Mouse (Mus musculus) CD4-positive, CD25-positive, alpha-beta regulatory T cell (primary cell): ENCODE measurements around the gene Limd1. TPM values are rescaled to one million over a fixed set of nuclear protein-coding genes. Genes with fewer than 3 reads are reported as not detected.

Source experiments
- polyA plus RNA-seq: library from polyadenylated mRNA; unstranded; fragments of 100-300 nt; shearing (Covaris generic); gene quantifications from one replicate; pipeline ENCODE4 v1.2.1, GENCODE M21; 2017

The Limd1 gene
- 68.6 TPM for polyA plus RNA-seq

DNA sequence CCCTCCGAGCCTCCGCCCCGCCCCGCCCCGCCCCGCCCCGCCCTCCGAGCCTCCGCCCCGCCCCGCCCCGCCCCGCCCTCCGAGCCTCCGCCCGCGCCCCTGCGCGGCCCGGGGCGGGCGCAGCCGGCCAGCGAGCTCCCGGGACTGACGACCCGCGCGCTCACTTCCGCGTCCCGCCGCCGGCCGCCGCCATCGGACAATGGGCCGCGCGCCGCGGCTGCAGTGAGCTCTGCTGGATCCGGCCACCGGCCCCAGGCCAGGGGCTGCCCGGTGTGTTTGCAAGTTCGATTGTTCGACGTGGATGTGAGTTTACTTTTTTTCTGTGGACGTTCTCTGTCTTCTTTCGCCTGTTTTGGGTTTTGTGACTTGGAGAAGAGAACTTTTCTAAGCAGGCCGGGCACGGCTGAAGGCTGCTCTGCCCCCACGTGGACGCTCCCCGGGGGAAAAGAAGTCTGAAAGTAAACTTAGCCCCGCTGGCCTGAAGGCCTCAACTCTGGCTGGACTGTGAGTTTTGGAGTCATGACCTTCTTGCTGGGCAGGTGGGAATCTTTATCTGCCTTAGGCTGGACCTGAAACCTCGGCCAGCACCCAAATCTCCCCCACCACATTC lies at the start of gene Limd1:
TSS of gene Limd1 (plus strand) at position 121 of the 610 bp plus-strand sequence.

DNA sequence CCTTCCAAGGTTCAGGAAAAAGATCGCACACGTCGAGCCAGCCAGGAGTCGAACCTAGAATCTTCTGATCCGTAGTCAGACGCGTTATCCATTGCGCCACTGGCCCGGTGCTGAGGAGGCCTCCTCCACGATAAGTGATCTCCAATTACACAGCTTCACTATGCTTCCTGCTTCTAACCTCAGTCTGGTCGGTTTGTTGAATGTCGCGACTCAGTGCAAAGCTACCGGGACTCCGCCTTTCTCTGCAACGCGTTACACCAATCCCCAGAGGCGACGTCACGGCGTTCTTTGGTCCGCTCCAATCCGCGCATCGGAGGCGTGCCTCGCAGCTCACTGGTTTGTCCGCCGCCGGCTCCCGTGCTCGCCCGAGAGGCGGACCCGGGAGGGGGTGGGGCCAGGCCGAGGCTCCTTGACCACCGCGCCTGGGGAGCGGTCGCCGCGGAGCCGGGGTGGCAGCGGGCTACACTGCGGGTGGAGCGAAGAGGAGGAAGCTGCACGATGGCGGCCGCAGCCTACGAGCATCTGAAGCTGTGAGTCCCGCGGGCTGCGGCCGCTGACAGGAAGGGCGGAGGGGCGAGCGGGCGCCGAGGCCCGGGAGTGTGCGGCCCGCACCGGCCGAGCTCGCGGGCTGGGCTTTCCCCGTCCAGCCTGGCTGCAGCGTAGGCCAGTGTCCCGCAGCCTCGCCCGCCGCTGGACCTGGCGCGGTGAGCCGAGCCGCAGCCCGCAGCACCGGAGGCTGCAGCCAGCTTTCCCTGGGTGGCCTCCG lies 51.1 kb downstream of the Limd1 start, which contains the start of gene Sacm1l:
TSS of gene Sacm1l (plus strand) at position 368 of the 766 bp plus-strand sequence.

Other genes starting within 250 kb of the Limd1 start
- gene Tmem158, start 217.9 kb upstream of the Limd1 start, polyA plus RNA-seq = 38.7 TPM
- 267 TPM for gene Lars2, start 111.8 kb upstream of the Limd1 start, polyA plus RNA-seq
- gene Sacm1l, start 51.1 kb downstream of the Limd1 start, polyA plus RNA-seq = 73.0 TPM
- gene Slc6a20b, start 153.9 kb downstream of the Limd1 start, polyA plus RNA-seq = 0.29 TPM
- gene Ccr9, start 199.7 kb downstream of the Limd1 start, polyA plus RNA-seq = 21.9 TPM
- not detected for gene Slc6a20a, start 200.2 kb downstream of the Limd1 start, polyA plus RNA-seq
- gene Lztfl1, start 239.0 kb downstream of the Limd1 start, polyA plus RNA-seq = 33.9 TPM